In genomic region chr11:86484101-86484868, GRCm38 (mm10) we compare ENCODE assay signal across 8 mouse cellular contexts. TPM values are rescaled to one million over a fixed set of nuclear protein-coding genes. Genes with fewer than 3 reads are reported as not detected.
DNase-seq lines count a peak whose midpoint lies in the region; ATAC-seq and TF ChIP-seq lines count a peak whose summit lies in the region.

Gene Rnft1 (plus strand): TSS chr11:86484657.

- peaks cover 4% of the 10 kb centered on the region for H3K36me3 ChIP-seq in heart, embryonic 12.5 days
- 0 out of 2 replicates have a peak, but pooled peaks cover under 1% of the 10 kb centered on the region for H3K36me3 ChIP-seq in kidney, postnatal 0 days (ENCODE audit: insufficient read depth, low read length)
- no peaks in the 10 kb centered on the region for H3K36me3 ChIP-seq in liver, embryonic 11.5 days (ENCODE audit: control insufficient read depth, insufficient read depth, low read length)
- H3K36me3 ChIP-seq in stomach, embryonic 14.5 days (ENCODE audit: control insufficient read depth, insufficient read depth, low read length): 0 out of 2 replicates have a peak, but pooled peaks cover under 1% of the 10 kb centered on the region

- peak within 1 kb of the TSS; percentile 80 for H3K9ac ChIP-seq in heart, embryonic 12.5 days
- H3K9ac ChIP-seq in kidney, postnatal 0 days (ENCODE audit: low read depth, low read length): peak within 1 kb of the TSS; percentile 80
- H3K9ac ChIP-seq in liver, embryonic 11.5 days (ENCODE audit: low read depth, low read length): peak within 1 kb of the TSS; percentile 80
- peak within 1 kb of the TSS; percentile 73 for H3K9ac ChIP-seq in stomach, embryonic 14.5 days (replicated peaks; ENCODE audit: low read depth, low read length)

- peak; percentile 27; the same call in 1 of the 2 replicates for TF ChIP-seq CTCF in kidney, postnatal 0 days (IDR thresholded peaks at IDR 0.05; ENCODE audit: low read depth)

- peak within 1 kb of the TSS; percentile 90 for H3K27ac ChIP-seq in heart, embryonic 12.5 days (ENCODE audit: poor library complexity, severe bottlenecking)
- peak within 1 kb of the TSS; percentile 84 for H3K27ac ChIP-seq in kidney, postnatal 0 days
- H3K27ac ChIP-seq in liver, embryonic 11.5 days (ENCODE audit: low read depth, low read length): peak within 1 kb of the TSS; percentile 74
- peak within 1 kb of the TSS; percentile 86 for H3K27ac ChIP-seq in stomach, embryonic 14.5 days (ENCODE audit: low read length)

- under 1% methylated on average over 68 of the region's 68 CpGs for WGBS in heart, embryonic 12.5 days
- WGBS in kidney, postnatal 0 days: under 1% methylated on average over 68 of the region's 68 CpGs
- WGBS in liver, embryonic 11.5 days: under 1% methylated on average over 68 of the region's 68 CpGs
- under 1% methylated on average over 64 of the region's 68 CpGs for WGBS in stomach, embryonic 14.5 days

- no peaks in the 10 kb centered on the region for H3K27me3 ChIP-seq in heart, embryonic 12.5 days (replicated peaks)
- no peaks in the 10 kb centered on the region for H3K27me3 ChIP-seq in kidney, postnatal 0 days (ENCODE audit: insufficient read depth, low read length)
- no peaks in the 10 kb centered on the region for H3K27me3 ChIP-seq in liver, embryonic 11.5 days (replicated peaks; ENCODE audit: control insufficient read depth, insufficient read depth, low read length)
- H3K27me3 ChIP-seq in stomach, embryonic 14.5 days (ENCODE audit: control insufficient read depth, insufficient read depth, low read length): no peaks in the 10 kb centered on the region

- DNase-seq in CD4-positive helper T cell, adult 2 months (ENCODE audit: low read depth, low spot score): peak; percentile 99
- DNase-seq in brain, embryonic 18.5 days (ENCODE audit: low read depth, low spot score): peak; percentile 91
- DNase-seq in kidney, postnatal 0 days (ENCODE audit: low spot score): peak; percentile 99
- DNase-seq in liver, embryonic 11.5 days (ENCODE audit: low spot score): peak; percentile 99
- DNase-seq in naive thymus-derived CD4-positive, alpha-beta T cell, adult 2 months (ENCODE audit: low read depth): peak; percentile 99

- H3K9me3 ChIP-seq in heart, embryonic 12.5 days (replicated peaks): no peaks in the 10 kb centered on the region
- H3K9me3 ChIP-seq in kidney, postnatal 0 days (replicated peaks; ENCODE audit: low read length): no peaks in the 10 kb centered on the region
- no peaks in the 10 kb centered on the region for H3K9me3 ChIP-seq in liver, embryonic 11.5 days (ENCODE audit: control insufficient read depth, low read length)
- no peaks in the 10 kb centered on the region for H3K9me3 ChIP-seq in stomach, embryonic 14.5 days (ENCODE audit: control insufficient read depth, low read depth, low read length)

- H3K4me1 ChIP-seq in heart, embryonic 12.5 days (replicated peaks): peaks cover 8% of the 10 kb centered on the region
- H3K4me1 ChIP-seq in kidney, postnatal 0 days (replicated peaks; ENCODE audit: insufficient read depth, low read length): peaks cover 7% of the 10 kb centered on the region; the same call in 1 of the 2 replicates
- peaks cover 9% of the 10 kb centered on the region; the same call in 1 of the 2 replicates for H3K4me1 ChIP-seq in liver, embryonic 11.5 days (replicated peaks; ENCODE audit: control insufficient read depth, insufficient read depth, low read length)
- H3K4me1 ChIP-seq in stomach, embryonic 14.5 days (ENCODE audit: control insufficient read depth, insufficient read depth, low read length): peaks cover 8% of the 10 kb centered on the region; the same call in 1 of the 2 replicates

- peak within 1 kb of the TSS; percentile 88 for H3K4me2 ChIP-seq in heart, embryonic 12.5 days
- peak within 1 kb of the TSS; percentile 78 for H3K4me2 ChIP-seq in kidney, postnatal 0 days (ENCODE audit: low read length)
- peak within 1 kb of the TSS; percentile 75 for H3K4me2 ChIP-seq in liver, embryonic 11.5 days
- peak within 1 kb of the TSS; percentile 51 for H3K4me2 ChIP-seq in stomach, embryonic 14.5 days (replicated peaks; ENCODE audit: low read depth, low read length)

- ATAC-seq in erythroid progenitor cell, adult 5-6 weeks (replicated peaks; ENCODE audit: low FRiP score, poor library complexity, severe bottlenecking): peak; percentile 96
- ATAC-seq in heart, embryonic 12.5 days (ENCODE audit: insufficient number of reproducible peaks, low FRiP score): peak; percentile 99
- peak; percentile 98 for ATAC-seq in kidney, postnatal 0 days (replicated peaks; ENCODE audit: low FRiP score, low read depth)
- peak; percentile 99 for ATAC-seq in liver, embryonic 11.5 days (replicated peaks; ENCODE audit: low FRiP score)
- ATAC-seq in stomach, embryonic 14.5 days (ENCODE audit: insufficient number of reproducible peaks, insufficient read depth, low FRiP score, low read depth): peak; percentile 97

- H3K4me3 ChIP-seq in heart, embryonic 12.5 days: peak within 1 kb of the TSS; percentile 55
- peak within 1 kb of the TSS; percentile 77 for H3K4me3 ChIP-seq in kidney, postnatal 0 days (replicated peaks; ENCODE audit: low read depth, low read length)
- peak within 1 kb of the TSS; percentile 76 for H3K4me3 ChIP-seq in liver, embryonic 11.5 days (ENCODE audit: low read depth, low read length)
- peak within 1 kb of the TSS; percentile 75 for H3K4me3 ChIP-seq in stomach, embryonic 14.5 days (ENCODE audit: low read depth, low read length)

RNA-seq across cellular contexts. Expression of gene Rnft1, which starts in this region (rescaled TPM):
- total RNA-seq in erythroid progenitor cell, adult 5-6 weeks (2015; ENCODE audit: low replicate concordance): 1.4 and 2.1 TPM in 2 replicates
- 1.1 and 2.8 TPM in 2 replicates for total RNA-seq in erythroid progenitor cell, adult 5-6 weeks (2017; ENCODE audit: low replicate concordance)
- polyA plus RNA-seq in heart, embryonic 12.5 days (2016; fragmentation: Nextera tagmentation; extraction: Ambion mirVana): 45.3 and 46.8 TPM in 2 replicates
- 48.3 and 53.3 TPM in 2 replicates for polyA plus RNA-seq in kidney, postnatal 0 days (2015; fragmentation: Nextera tagmentation; extraction: Ambion mirVana)
- polyA plus RNA-seq in liver, embryonic 11.5 days (2014; fragmentation: Nextera tagmentation; extraction: Ambion mirVana): 30.2 and 31.5 TPM in 2 replicates
- 52.4 and 54.2 TPM in 2 replicates for polyA plus RNA-seq in stomach, embryonic 14.5 days (2014; fragmentation: Nextera tagmentation; extraction: Ambion mirVana)

Comparison
In these comparisons a context has a peak if more than half of its experiments do, and no peak if none do; other contexts are left out.
1. Peak in every context shown above with its lines: DNase-seq, ATAC-seq, H3K4me3 ChIP-seq and H3K27ac ChIP-seq.